Mouse (Mus musculus): ENCODE data around the gene 4930435E12Rik.
"Not testable (repeated sequence)": the region's sequence is repeated elsewhere in the genome, so short reads cannot be mapped to it uniquely, and the experiment has no call there.

Gene 4930435E12Rik

GRCm38 (mm10) chr16:38828649-38829048, at the start of gene 4930435E12Rik:
TSS of gene 4930435E12Rik (minus strand) at chr16:38828749.
- no peak for DNase-seq (ENCODE audit: low read depth, low spot score)

GRCm38 (mm10) chr16:38874481-38874880, 45.9 kb upstream of the 4930435E12Rik start:
- no peak for DNase-seq (ENCODE audit: low read depth, low spot score)

GRCm38 (mm10) chr16:38873231-38873630, 44.7 kb upstream of the 4930435E12Rik start:
- DNase-seq (ENCODE audit: low read depth, low spot score) = no peak

- DNase-seq (ENCODE audit: low read depth, low spot score) = no peak
Observed at GRCm38 (mm10) chr16:38864358-38864757, 35.8 kb upstream of the 4930435E12Rik start.

GRCm38 (mm10) chr16:38860548-38860947, 32.0 kb upstream of the 4930435E12Rik start:
- no peak for DNase-seq (ENCODE audit: low read depth, low spot score)

GRCm38 (mm10) chr16:38858120-38858749, 29.7 kb upstream of the 4930435E12Rik start:
- peak; percentile 34 for DNase-seq (ENCODE audit: low read depth, low spot score)

GRCm38 (mm10) chr16:38812521-38812920, 16.0 kb downstream of the 4930435E12Rik start:
- DNase-seq (ENCODE audit: low read depth, low spot score) = peak; percentile 85

- DNase-seq (ENCODE audit: low read depth, low spot score) = peak; percentile 39
Observed at GRCm38 (mm10) chr16:38810196-38810595, 18.4 kb downstream of the 4930435E12Rik start.

GRCm38 (mm10) chr16:38807796-38808195, 20.8 kb downstream of the 4930435E12Rik start:
- DNase-seq (ENCODE audit: low read depth, low spot score) = not testable (repeated sequence)

GRCm38 (mm10) chr16:38800091-38800490, 28.5 kb downstream of the 4930435E12Rik start, which contains the start of gene Upk1b:
TSS of gene Upk1b (minus strand) at chr16:38800328.
- DNase-seq (ENCODE audit: low read depth, low spot score) = peak; percentile 20

- DNase-seq (ENCODE audit: low read depth, low spot score) = no peak
Observed at GRCm38 (mm10) chr16:38798957-38799450, 29.5 kb downstream of the 4930435E12Rik start.

- peak; percentile 14 for DNase-seq (ENCODE audit: low read depth, low spot score)
Observed at GRCm38 (mm10) chr16:38793120-38793519, 35.4 kb downstream of the 4930435E12Rik start.

- no peak for DNase-seq (ENCODE audit: low read depth, low spot score)
Observed at GRCm38 (mm10) chr16:38789966-38790365, 38.6 kb downstream of the 4930435E12Rik start.

GRCm38 (mm10) chr16:38789016-38789415, 39.5 kb downstream of the 4930435E12Rik start:
- no peak for DNase-seq (ENCODE audit: low read depth, low spot score)

- DNase-seq (ENCODE audit: low read depth, low spot score) = no peak
Observed at GRCm38 (mm10) chr16:38785301-38785700, 43.2 kb downstream of the 4930435E12Rik start.

- no peak for DNase-seq (ENCODE audit: low read depth, low spot score)
Observed at GRCm38 (mm10) chr16:38782524-38783067, 46.0 kb downstream of the 4930435E12Rik start.

- no peak for DNase-seq (ENCODE audit: low read depth, low spot score)
Observed at GRCm38 (mm10) chr16:38781946-38782345, 46.6 kb downstream of the 4930435E12Rik start.

- DNase-seq (ENCODE audit: low read depth, low spot score) = no peak
Observed at GRCm38 (mm10) chr16:38780960-38781572, 47.5 kb downstream of the 4930435E12Rik start.

GRCm38 (mm10) chr16:38776342-38776741, 52.2 kb downstream of the 4930435E12Rik start:
- DNase-seq (ENCODE audit: low read depth, low spot score) = no peak

GRCm38 (mm10) chr16:38774964-38775746, 53.4 kb downstream of the 4930435E12Rik start:
- DNase-seq (ENCODE audit: low read depth, low spot score) = no peak

GRCm38 (mm10) chr16:38772906-38773496, 55.5 kb downstream of the 4930435E12Rik start:
- DNase-seq (ENCODE audit: low read depth, low spot score) = no peak

Measured in ZHBTc4 (cell line).